19 mouse cellular contexts compared by ENCODE assay signal in genomic region chr7:132892806-132893205, GRCm38 (mm10). TPM values are rescaled to one million over a fixed set of nuclear protein-coding genes. Genes with fewer than 3 reads are reported as not detected.
DNase-seq lines count a peak whose midpoint lies in the region; ATAC-seq and TF ChIP-seq lines count a peak whose summit lies in the region.
"Had no signal": no experiment of that assay in that cellular context is flagged by ENCODE, and none has a peak within 500 bp of the region (broad histone marks: within the 10 kb centered on the region; RNA-seq: fewer than 3 reads in every experiment).

No protein-coding gene starts in this region.

- H3K27me3 ChIP-seq in midbrain, embryonic 11.5 days (ENCODE audit: control insufficient read depth, insufficient read depth, low read length), result no peaks in the 10 kb centered on the region
- no peaks in the 10 kb centered on the region for H3K27me3 ChIP-seq in midbrain, embryonic 13.5 days
- H3K27me3 ChIP-seq: forebrain, embryonic 15.5 days; heart, embryonic 13.5 days; hindbrain, embryonic 13.5 days had no signal

- no peak for ATAC-seq in midbrain, embryonic 11.5 days (ENCODE audit: low FRiP score)
- no peak for ATAC-seq in midbrain, embryonic 13.5 days
- no peak for ATAC-seq in cerebellum, adult (ENCODE audit: insufficient number of reproducible peaks, low FRiP score, low TSS enrichment)
- ATAC-seq: CD4-positive, CD25-positive, alpha-beta regulatory T cell, adult 4 months; forebrain, embryonic 15.5 days had no signal

- no peaks in the 10 kb centered on the region for H3K36me3 ChIP-seq in midbrain, embryonic 11.5 days (ENCODE audit: control insufficient read depth, insufficient read depth, low read length)
- no peaks in the 10 kb centered on the region for H3K36me3 ChIP-seq in midbrain, embryonic 13.5 days
- H3K36me3 ChIP-seq: embryonic facial prominence, embryonic 10.5 days; forebrain, embryonic 15.5 days; G1E; heart, embryonic 13.5 days; hindbrain, embryonic 13.5 days had no signal

- no peak overlapping the region for H3K9ac ChIP-seq in midbrain, embryonic 11.5 days (ENCODE audit: low read length)
- H3K9ac ChIP-seq in midbrain, embryonic 13.5 days (replicated peaks), result no peak overlapping the region
- H3K9ac ChIP-seq: forebrain, embryonic 15.5 days; heart, embryonic 13.5 days; hindbrain, embryonic 13.5 days had no signal

- no peak overlapping the region for H3K4me3 ChIP-seq in midbrain, embryonic 11.5 days (ENCODE audit: low read depth, low read length)
- H3K4me3 ChIP-seq in midbrain, embryonic 13.5 days (replicated peaks), result no peak overlapping the region
- peak overlapping the region; percentile 48 for H3K4me3 ChIP-seq in bone marrow macrophage, adult 2 months (ENCODE audit: insufficient read depth, low read length)
- H3K4me3 ChIP-seq: embryonic facial prominence, embryonic 10.5 days; forebrain, embryonic 15.5 days; heart, adult 2 months; heart, embryonic 13.5 days; hindbrain, embryonic 13.5 days had no signal

- peak; percentile 37 for DNase-seq in heart, adult 11 months
- DNase-seq in heart, postnatal 10 days, result no peak
- DNase-seq in midbrain, embryonic 11.5 days (ENCODE audit: low spot score, missing footprints), result peak; percentile 51
- DNase-seq: adrenal gland, adult 8-10 months; adrenal gland, postnatal 36 days; B cell, adult 2 months; gastrocnemius, postnatal 10 days; heart, postnatal 4 days had no signal

- H3K4me1 ChIP-seq in midbrain, embryonic 11.5 days (ENCODE audit: control insufficient read depth, insufficient read depth, low read length), result no peaks in the 10 kb centered on the region
- H3K4me1 ChIP-seq in midbrain, embryonic 13.5 days (replicated peaks), result no peaks in the 10 kb centered on the region
- peaks cover 40% of the 10 kb centered on the region for H3K4me1 ChIP-seq in bone marrow macrophage, adult 2 months (ENCODE audit: control insufficient read depth, insufficient read depth, low read length)
- H3K4me1 ChIP-seq: forebrain, embryonic 15.5 days; hindbrain, embryonic 13.5 days had no signal

- no peak for TF ChIP-seq POLR2A in bone marrow macrophage, adult 2 months (IDR thresholded peaks at IDR 0.05; ENCODE audit: borderline replicate concordance, low read depth, low read length)

- no peaks in the 10 kb centered on the region; the same call in 1 of the 2 replicates for H3K9me3 ChIP-seq in midbrain, embryonic 11.5 days (ENCODE audit: control insufficient read depth, low read length)
- no peaks in the 10 kb centered on the region for H3K9me3 ChIP-seq in midbrain, embryonic 13.5 days
- H3K9me3 ChIP-seq: embryonic facial prominence, embryonic 10.5 days; forebrain, embryonic 15.5 days; G1E; heart, embryonic 13.5 days; hindbrain, embryonic 13.5 days had no signal

- H3K4me2 ChIP-seq in midbrain, embryonic 11.5 days, result no peak overlapping the region
- H3K4me2 ChIP-seq in midbrain, embryonic 13.5 days (replicated peaks), result no peak overlapping the region
- H3K4me2 ChIP-seq: forebrain, embryonic 15.5 days; heart, embryonic 13.5 days; hindbrain, embryonic 13.5 days had no signal

- TF ChIP-seq CTCF in bone marrow macrophage, adult 2 months (IDR thresholded peaks at IDR 0.05; ENCODE audit: low read depth, low read length), result no peak

- H3K27ac ChIP-seq in midbrain, embryonic 11.5 days (ENCODE audit: low read depth, low read length), result no peak overlapping the region
- no peak overlapping the region for H3K27ac ChIP-seq in midbrain, embryonic 13.5 days
- peak overlapping the region; percentile 85 for H3K27ac ChIP-seq in bone marrow macrophage, adult 2 months (ENCODE audit: insufficient read depth, low read depth, low read length)
- H3K27ac ChIP-seq: embryonic facial prominence, embryonic 10.5 days; forebrain, embryonic 15.5 days; heart, embryonic 13.5 days; hindbrain, embryonic 13.5 days; hindbrain, postnatal 0 days had no signal

- 78% methylated on average over 7 of the region's 7 CpGs for WGBS in midbrain, embryonic 11.5 days
- WGBS in midbrain, embryonic 13.5 days, result 84% methylated on average over 7 of the region's 7 CpGs

- intact Hi-C loops in heart, postnatal 10 days (cut with DNase I), result no loop called here

RNA-seq across cellular contexts. Expression of gene Abraxas2, which starts 33.8 kb away (rescaled TPM):
- total RNA-seq in heart, postnatal 10 days (2021), result 10 to 100 TPM; 23.9 to 27.9 TPM
- polyA plus RNA-seq in midbrain, embryonic 11.5 days (2014; fragmentation: Nextera tagmentation; extraction: Ambion mirVana), result 38.7 and 41.8 TPM in 2 replicates
- polyA plus RNA-seq in midbrain, embryonic 13.5 days (2015; fragmentation: Nextera tagmentation; extraction: Ambion mirVana), result 37.1 and 41.8 TPM in 2 replicates
- 65.5 and 69.5 TPM in 2 replicates for polyA plus RNA-seq in bone marrow macrophage, adult 2 months (2012; ENCODE audit: insufficient read depth, insufficient read length, missing spikeins)

RNA-seq across cellular contexts. Expression of gene Zranb1, which starts 38.1 kb away (rescaled TPM):
- 10 to 100 TPM; 34.8 to 36.2 TPM for total RNA-seq in heart, postnatal 10 days (2021)
- polyA plus RNA-seq in midbrain, embryonic 11.5 days (2014; fragmentation: Nextera tagmentation; extraction: Ambion mirVana), result 15.6 and 18.3 TPM in 2 replicates
- 18.6 and 20.5 TPM in 2 replicates for polyA plus RNA-seq in midbrain, embryonic 13.5 days (2015; fragmentation: Nextera tagmentation; extraction: Ambion mirVana)
- polyA plus RNA-seq in bone marrow macrophage, adult 2 months (2012; ENCODE audit: insufficient read depth, insufficient read length, missing spikeins), result 13.6 and 16.4 TPM in 2 replicates

RNA-seq across cellular contexts. Expression of gene Eef1akmt2, which starts 40.3 kb away (rescaled TPM):
- total RNA-seq in heart, postnatal 10 days (2021), result 10 to 100 TPM; 13.9 to 14.6 TPM
- polyA plus RNA-seq in midbrain, embryonic 11.5 days (2014; fragmentation: Nextera tagmentation; extraction: Ambion mirVana), result 90.3 and 100.0 TPM in 2 replicates
- polyA plus RNA-seq in midbrain, embryonic 13.5 days (2015; fragmentation: Nextera tagmentation; extraction: Ambion mirVana), result 95.7 and 98.9 TPM in 2 replicates
- 21.7 and 30.2 TPM in 2 replicates for polyA plus RNA-seq in bone marrow macrophage, adult 2 months (2012; ENCODE audit: insufficient read depth, insufficient read length, missing spikeins)

Comparison
In these comparisons a context has a peak if more than half of its experiments do, and no peak if none do; other contexts are left out.
1. DNase-seq: peak in heart, adult 11 months (single experiment) and midbrain, embryonic 11.5 days (single experiment); none in heart, postnatal 10 days (0 of 2).